9 mouse cellular contexts compared by ENCODE assay signal in genomic region chr8:91806084-91806719, GRCm38 (mm10). TPM values are rescaled to one million over a fixed set of nuclear protein-coding genes. Genes with fewer than 3 reads are reported as not detected.
A peak's percentile ranks its signal among the peaks of the same experiment; 100 is the strongest.
DNase-seq lines count a peak whose midpoint lies in the region; ATAC-seq lines count a peak whose summit lies in the region.
"Had no signal": no experiment of that assay in that cellular context is flagged by ENCODE, and none has a peak within 500 bp of the region (broad histone marks: within the 10 kb centered on the region; RNA-seq: fewer than 3 reads in every experiment).

No protein-coding gene starts in this region.

- H3K4me2 ChIP-seq in embryonic facial prominence, embryonic 15.5 days (replicated peaks) = peak overlapping the region; percentile 53
- peak overlapping the region; percentile 82 for H3K4me2 ChIP-seq in midbrain, embryonic 14.5 days (ENCODE audit: low read length)

- no peak overlapping the region for H3K9ac ChIP-seq in embryonic facial prominence, embryonic 15.5 days
- H3K9ac ChIP-seq in midbrain, embryonic 14.5 days (replicated peaks; ENCODE audit: low read length) = peak overlapping the region; percentile 46

- peaks cover 43% of the 10 kb centered on the region for H3K4me1 ChIP-seq in heart, embryonic 10.5 days
- peaks cover 44% of the 10 kb centered on the region for H3K4me1 ChIP-seq in embryonic facial prominence, embryonic 15.5 days
- peaks cover 39% of the 10 kb centered on the region for H3K4me1 ChIP-seq in midbrain, embryonic 14.5 days (ENCODE audit: control insufficient read depth, insufficient read depth, low read length)

- H3K4me3 ChIP-seq in heart, embryonic 10.5 days = peak overlapping the region; percentile 53
- H3K4me3 ChIP-seq in embryonic facial prominence, embryonic 15.5 days (replicated peaks) = peak overlapping the region; percentile 33
- peak overlapping the region; percentile 33 for H3K4me3 ChIP-seq in midbrain, embryonic 14.5 days (replicated peaks; ENCODE audit: low read depth, low read length)
- H3K4me3 ChIP-seq: erythroblast, embryonic 14.5 days had no signal

- no peaks in the 10 kb centered on the region for H3K36me3 ChIP-seq in heart, embryonic 10.5 days
- no peaks in the 10 kb centered on the region for H3K36me3 ChIP-seq in embryonic facial prominence, embryonic 15.5 days
- no peaks in the 10 kb centered on the region for H3K36me3 ChIP-seq in midbrain, embryonic 14.5 days (ENCODE audit: control insufficient read depth, insufficient read depth, low read length)

- intact Hi-C loops in heart, postnatal 25 days (cut with DNase I) = no loop called here

- H3K27ac ChIP-seq in heart, embryonic 10.5 days = peak overlapping the region; percentile 80
- no peak overlapping the region for H3K27ac ChIP-seq in embryonic facial prominence, embryonic 15.5 days (replicated peaks)
- H3K27ac ChIP-seq in midbrain, embryonic 14.5 days (replicated peaks; ENCODE audit: low read depth, low read length) = peak overlapping the region; percentile 83

- ATAC-seq in embryonic facial prominence, embryonic 15.5 days (ENCODE audit: insufficient number of reproducible peaks, low FRiP score, low TSS enrichment, low read depth) = no peak
- ATAC-seq in midbrain, embryonic 14.5 days (ENCODE audit: low FRiP score, low TSS enrichment) = no peak
- no peak for ATAC-seq in inflammation-experienced regulatory T-cells, adult 6 months

- WGBS in heart, embryonic 10.5 days = 2% methylated on average over 33 of the region's 33 CpGs
- 21% methylated on average over 33 of the region's 33 CpGs for WGBS in embryonic facial prominence, embryonic 15.5 days
- 2% methylated on average over 33 of the region's 33 CpGs for WGBS in midbrain, embryonic 14.5 days

- H3K27me3 ChIP-seq in heart, embryonic 10.5 days (ENCODE audit: insufficient read depth, poor library complexity, severe bottlenecking) = peaks cover 80% of the 10 kb centered on the region
- peaks cover 71% of the 10 kb centered on the region for H3K27me3 ChIP-seq in embryonic facial prominence, embryonic 15.5 days
- peaks cover 7% of the 10 kb centered on the region for H3K27me3 ChIP-seq in midbrain, embryonic 14.5 days (ENCODE audit: control insufficient read depth, insufficient read depth, low read length)

- no peak for DNase-seq in heart, embryonic 10.5 days (ENCODE audit: low spot score)
- DNase-seq in heart, postnatal 25 days (ENCODE audit: low spot score) = no peak
- peak; percentile 38 for DNase-seq in kidney, postnatal 10 days
- DNase-seq in midbrain, embryonic 14.5 days = peak; percentile 78
- no peak for DNase-seq in testis, postnatal 14 days (ENCODE audit: low spot score)
- DNase-seq in cerebellum, postnatal 36 days = no peak

- no peaks in the 10 kb centered on the region for H3K9me3 ChIP-seq in heart, embryonic 10.5 days
- no peaks in the 10 kb centered on the region for H3K9me3 ChIP-seq in embryonic facial prominence, embryonic 15.5 days (replicated peaks)
- no peaks in the 10 kb centered on the region for H3K9me3 ChIP-seq in midbrain, embryonic 14.5 days (ENCODE audit: control insufficient read depth, low read length)

RNA-seq across cellular contexts. Expression of gene Irx3, which starts 4.3 kb away (rescaled TPM):
- 13.5 and 13.6 TPM in 2 replicates for polyA plus RNA-seq in heart, embryonic 10.5 days (2016; fragmentation: Nextera tagmentation; extraction: Ambion mirVana)
- 10 to 100 TPM; 30.5 to 37.2 TPM for total RNA-seq in heart, postnatal 25 days (2021)
- polyA plus RNA-seq in embryonic facial prominence, embryonic 15.5 days (2015; fragmentation: Nextera tagmentation; extraction: Ambion mirVana) = 18.9 and 22.9 TPM in 2 replicates
- polyA plus RNA-seq in midbrain, embryonic 14.5 days (2014; fragmentation: Nextera tagmentation; extraction: Ambion mirVana) = 23.5 and 26.1 TPM in 2 replicates
- polyA plus RNA-seq in inflammation-experienced regulatory T-cells, adult 6 months (2017; shearing (Covaris generic)) = not detected
- polyA plus RNA-seq: erythroblast, embryonic 14.5 days had no signal

Comparison
In these comparisons a context has a peak if more than half of its experiments do, and no peak if none do; other contexts are left out.
1. DNase-seq: peak in kidney, postnatal 10 days (single experiment) and midbrain, embryonic 14.5 days (single experiment); none in heart, embryonic 10.5 days (single experiment), heart, postnatal 25 days (single experiment), testis, postnatal 14 days (single experiment) and cerebellum, postnatal 36 days (0 of 2).
2. RNA of gene Irx3, which starts 4.3 kb away (polyA plus RNA-seq): 23.5 to 26.1 TPM in midbrain, embryonic 14.5 days, 18.9 to 22.9 TPM in embryonic facial prominence, embryonic 15.5 days and 13.5 to 13.6 TPM in heart, embryonic 10.5 days; not detected in inflammation-experienced regulatory T-cells, adult 6 months; every median in the first group is over 10 times any median in the second.
3. Peak in every context shown above with its lines, with median percentiles within 50 percentile points of each other: H3K4me3 ChIP-seq.